Mouse (Mus musculus) urinary bladder, postnatal 25 days (tissue): ENCODE measurements at regions not wholly inside any gene's neighbourhood (a gene's known extent, or its start where the extent isn't known, plus 50 kb on each side); places are given as distances from the start of the nearest gene placed in this dataset.

Source experiments
- DNase-seq: peaks from one replicate; pipeline ENCODE4 v3.0.0; 2022; ENCODE audit warnings: low spot score

GRCm38 (mm10) chr8:62284378-62285110 is 161.6 kb upstream of the Anxa10 start:
- DNase-seq: peak; percentile 7

- no peak for DNase-seq
Observed at GRCm38 (mm10) chr8:62250551-62250950, 127.6 kb upstream of the Anxa10 start.
